Mouse (Mus musculus): ENCODE results near the gene Rab4a. TPM values are rescaled to one million over a fixed set of nuclear protein-coding genes. Genes with fewer than 3 reads are reported as not detected.

The Rab4a gene
- polyA plus RNA-seq, 1 experiment from 2014 or later: 70.2 TPM

GRCm38 (mm10) chr8:123791101-123791844, 14.5 kb upstream of the Rab4a start:
- peaks cover 10% of the 10 kb centered on the region; the same call in 1 of the 2 replicates for H3K4me1 ChIP-seq (replicated peaks; ENCODE audit: control insufficient read depth, insufficient read depth, low read length)
- WGBS: 21% methylated on average over 16 of the region's 16 CpGs

GRCm38 (mm10) chr8:123791845-123792225, 13.9 kb upstream of the Rab4a start:
- ATAC-seq (replicated peaks; ENCODE audit: low FRiP score): no peak
- Histone ChIP-seq H3K36me3 (ENCODE audit: control insufficient read depth, insufficient read depth, low read length) (no peaks in the 10 kb centered on the region), H3K9me3 (ENCODE audit: control insufficient read depth, low read length) (no peaks in the 10 kb centered on the region), H3K4me3 (ENCODE audit: low read depth, low read length) (no peak overlapping the region), H3K27me3 (ENCODE audit: control insufficient read depth, insufficient read depth, low read length) (no peaks in the 10 kb centered on the region), H3K27ac (ENCODE audit: low read depth, low read length) (peak overlapping the region; percentile 91), H3K4me2 (ENCODE audit: low read depth, low read length, severe bottlenecking) (peak overlapping the region; percentile 24; the same call in 1 of the 2 replicates), H3K4me1 (replicated peaks; ENCODE audit: control insufficient read depth, insufficient read depth, low read length) (peaks cover 10% of the 10 kb centered on the region; the same call in 1 of the 2 replicates), H3K9ac (ENCODE audit: low read length) (peak overlapping the region; percentile 47)
- WGBS: 60% methylated on average over 7 of the region's 7 CpGs
- DNase-seq (ENCODE audit: low spot score): no peak

More at GRCm38 (mm10) chr8:123791101-123791844, 14.5 kb upstream of the Rab4a start:
- Histone ChIP-seq H3K27ac (ENCODE audit: low read depth, low read length) (peak overlapping the region; percentile 91), H3K9ac (ENCODE audit: low read length) (peak overlapping the region; percentile 47), H3K9me3 (ENCODE audit: control insufficient read depth, low read length) (no peaks in the 10 kb centered on the region), H3K27me3 (ENCODE audit: control insufficient read depth, insufficient read depth, low read length) (no peaks in the 10 kb centered on the region), H3K36me3 (ENCODE audit: control insufficient read depth, insufficient read depth, low read length) (no peaks in the 10 kb centered on the region), H3K4me2 (ENCODE audit: low read depth, low read length, severe bottlenecking) (peak overlapping the region; percentile 24; the same call in 1 of the 2 replicates), H3K4me3 (ENCODE audit: low read depth, low read length) (no peak overlapping the region)
- DNase-seq (ENCODE audit: low spot score) (peak; percentile 76), ATAC-seq (replicated peaks; ENCODE audit: low FRiP score) (peak; percentile 92)

GRCm38 (mm10) chr8:123793900-123794299, 11.9 kb upstream of the Rab4a start:
- H3K27ac ChIP-seq (ENCODE audit: low read depth, low read length): no peak overlapping the region

GRCm38 (mm10) chr8:123794766-123795165, 11.0 kb upstream of the Rab4a start:
- Histone ChIP-seq H3K27ac (ENCODE audit: low read depth, low read length) (no peak overlapping the region), H3K9me3 (ENCODE audit: control insufficient read depth, low read length) (no peaks in the 10 kb centered on the region), H3K36me3 (ENCODE audit: control insufficient read depth, insufficient read depth, low read length) (no peaks in the 10 kb centered on the region), H3K4me3 (ENCODE audit: low read depth, low read length) (no peak overlapping the region), H3K9ac (ENCODE audit: low read length) (no peak overlapping the region), H3K27me3 (ENCODE audit: control insufficient read depth, insufficient read depth, low read length) (no peaks in the 10 kb centered on the region), H3K4me1 (replicated peaks; ENCODE audit: control insufficient read depth, insufficient read depth, low read length) (peaks cover 10% of the 10 kb centered on the region; the same call in 1 of the 2 replicates), H3K4me2 (ENCODE audit: low read depth, low read length, severe bottlenecking) (no peak overlapping the region)
- ATAC-seq (replicated peaks; ENCODE audit: low FRiP score): no peak
- 83% methylated on average over 4 of the region's 4 CpGs for WGBS
- no peak for DNase-seq (ENCODE audit: low spot score)

More at GRCm38 (mm10) chr8:123793900-123794299, 11.9 kb upstream of the Rab4a start:
- WGBS: 84% methylated on average over 10 of the region's 10 CpGs
- Histone ChIP-seq H3K27me3 (ENCODE audit: control insufficient read depth, insufficient read depth, low read length) (no peaks in the 10 kb centered on the region), H3K36me3 (ENCODE audit: control insufficient read depth, insufficient read depth, low read length) (no peaks in the 10 kb centered on the region), H3K9ac (ENCODE audit: low read length) (no peak overlapping the region), H3K9me3 (ENCODE audit: control insufficient read depth, low read length) (no peaks in the 10 kb centered on the region), H3K4me3 (ENCODE audit: low read depth, low read length) (no peak overlapping the region), H3K4me2 (ENCODE audit: low read depth, low read length, severe bottlenecking) (no peak overlapping the region), H3K4me1 (replicated peaks; ENCODE audit: control insufficient read depth, insufficient read depth, low read length) (peaks cover 10% of the 10 kb centered on the region; the same call in 1 of the 2 replicates)
- ATAC-seq (replicated peaks; ENCODE audit: low FRiP score) (no peak), DNase-seq (ENCODE audit: low spot score) (no peak)

GRCm38 (mm10) chr8:123796758-123797157, 9.0 kb upstream of the Rab4a start:
- Histone ChIP-seq H3K9ac (ENCODE audit: low read length) (no peak overlapping the region), H3K9me3 (ENCODE audit: control insufficient read depth, low read length) (no peaks in the 10 kb centered on the region), H3K4me2 (ENCODE audit: low read depth, low read length, severe bottlenecking) (no peak overlapping the region), H3K4me3 (ENCODE audit: low read depth, low read length) (no peak overlapping the region), H3K27me3 (ENCODE audit: control insufficient read depth, insufficient read depth, low read length) (no peaks in the 10 kb centered on the region), H3K4me1 (replicated peaks; ENCODE audit: control insufficient read depth, insufficient read depth, low read length) (peaks cover 3% of the 10 kb centered on the region; the same call in 1 of the 2 replicates), H3K27ac (ENCODE audit: low read depth, low read length) (no peak overlapping the region), H3K36me3 (ENCODE audit: control insufficient read depth, insufficient read depth, low read length) (no peaks in the 10 kb centered on the region)
- 51% methylated on average over 4 of the region's 4 CpGs for WGBS
- ATAC-seq (replicated peaks; ENCODE audit: low FRiP score) (no peak), DNase-seq (ENCODE audit: low spot score) (no peak)

GRCm38 (mm10) chr8:123797928-123798327, 7.9 kb upstream of the Rab4a start:
- Histone ChIP-seq H3K4me2 (ENCODE audit: low read depth, low read length, severe bottlenecking) (no peak overlapping the region), H3K27ac (ENCODE audit: low read depth, low read length) (no peak overlapping the region), H3K9me3 (ENCODE audit: control insufficient read depth, low read length) (no peaks in the 10 kb centered on the region), H3K27me3 (ENCODE audit: control insufficient read depth, insufficient read depth, low read length) (no peaks in the 10 kb centered on the region), H3K9ac (ENCODE audit: low read length) (no peak overlapping the region), H3K4me1 (replicated peaks; ENCODE audit: control insufficient read depth, insufficient read depth, low read length) (no peaks in the 10 kb centered on the region), H3K36me3 (ENCODE audit: control insufficient read depth, insufficient read depth, low read length) (no peaks in the 10 kb centered on the region), H3K4me3 (ENCODE audit: low read depth, low read length) (no peak overlapping the region)
- ATAC-seq (replicated peaks; ENCODE audit: low FRiP score) (no peak), DNase-seq (ENCODE audit: low spot score) (no peak)
- 90% methylated on average over 15 of the region's 15 CpGs for WGBS

GRCm38 (mm10) chr8:123799434-123799833, 6.4 kb upstream of the Rab4a start:
- DNase-seq (ENCODE audit: low spot score) (no peak), ATAC-seq (replicated peaks; ENCODE audit: low FRiP score) (no peak)
- Histone ChIP-seq H3K9me3 (ENCODE audit: control insufficient read depth, low read length) (no peaks in the 10 kb centered on the region), H3K4me3 (ENCODE audit: low read depth, low read length) (no peak overlapping the region), H3K27ac (ENCODE audit: low read depth, low read length) (no peak overlapping the region), H3K4me2 (ENCODE audit: low read depth, low read length, severe bottlenecking) (no peak overlapping the region), H3K27me3 (ENCODE audit: control insufficient read depth, insufficient read depth, low read length) (no peaks in the 10 kb centered on the region), H3K36me3 (ENCODE audit: control insufficient read depth, insufficient read depth, low read length) (no peaks in the 10 kb centered on the region), H3K9ac (ENCODE audit: low read length) (no peak overlapping the region), H3K4me1 (replicated peaks; ENCODE audit: control insufficient read depth, insufficient read depth, low read length) (no peaks in the 10 kb centered on the region)
- 90% methylated on average over 6 of the region's 6 CpGs for WGBS

- no peak overlapping the region for H3K27ac ChIP-seq (ENCODE audit: low read depth, low read length)
- H3K4me3 ChIP-seq (ENCODE audit: low read depth, low read length): no peak overlapping the region
- no peaks in the 10 kb centered on the region; the same call in 1 of the 2 replicates for H3K4me1 ChIP-seq (replicated peaks; ENCODE audit: control insufficient read depth, insufficient read depth, low read length)
- no peak overlapping the region for H3K9ac ChIP-seq (ENCODE audit: low read length)
- WGBS: 76% methylated on average over 3 of the region's 3 CpGs
- DNase-seq (ENCODE audit: low spot score): no peak
- H3K27me3 ChIP-seq (ENCODE audit: control insufficient read depth, insufficient read depth, low read length): no peaks in the 10 kb centered on the region
- H3K4me2 ChIP-seq (ENCODE audit: low read depth, low read length, severe bottlenecking): no peak overlapping the region
- ATAC-seq (replicated peaks; ENCODE audit: low FRiP score): no peak
- no peaks in the 10 kb centered on the region for H3K9me3 ChIP-seq (ENCODE audit: control insufficient read depth, low read length)
- H3K36me3 ChIP-seq (ENCODE audit: control insufficient read depth, insufficient read depth, low read length): no peaks in the 10 kb centered on the region
Observed at GRCm38 (mm10) chr8:123799885-123800284, 5.9 kb upstream of the Rab4a start.

- H3K27me3 ChIP-seq (ENCODE audit: control insufficient read depth, insufficient read depth, low read length): no peaks in the 10 kb centered on the region
- no peak overlapping the region for H3K4me2 ChIP-seq (ENCODE audit: low read depth, low read length, severe bottlenecking)
- no peak overlapping the region for H3K4me3 ChIP-seq (ENCODE audit: low read depth, low read length)
- no peaks in the 10 kb centered on the region for H3K36me3 ChIP-seq (ENCODE audit: control insufficient read depth, insufficient read depth, low read length)
- no peaks in the 10 kb centered on the region for H3K9me3 ChIP-seq (ENCODE audit: control insufficient read depth, low read length)
- 92% methylated on average over 7 of the region's 7 CpGs for WGBS
- DNase-seq (ENCODE audit: low spot score): no peak
- H3K4me1 ChIP-seq (replicated peaks; ENCODE audit: control insufficient read depth, insufficient read depth, low read length): no peaks in the 10 kb centered on the region; the same call in 1 of the 2 replicates
- ATAC-seq (replicated peaks; ENCODE audit: low FRiP score): no peak
- H3K9ac ChIP-seq (ENCODE audit: low read length): no peak overlapping the region
- no peak overlapping the region for H3K27ac ChIP-seq (ENCODE audit: low read depth, low read length)
Observed at GRCm38 (mm10) chr8:123800867-123801266, 4.9 kb upstream of the Rab4a start.
